Mouse (Mus musculus) adrenal gland, postnatal 10 days (tissue): ENCODE measurements around the gene Ctla4. TPM values are rescaled to one million over a fixed set of nuclear protein-coding genes. Genes with fewer than 3 reads are reported as not detected.

Experiments
- DNase-seq: peaks from one replicate; pipeline ENCODE4 v3.0.0; 2021; ENCODE audit warnings: mixed read lengths
- total RNA-seq, 2 experiments: library from RNA; stranded (reverse); gene quantifications; 2 replicates each; pipeline ENCODE4 v1.2.3; 2021

Gene Ctla4
- total RNA-seq, 2 experiments from 2014 or later = 0.54 to 0.55 TPM

GRCm38 (mm10) chr1:60920493-60921355, 33.9 kb downstream of the Ctla4 start:
- peak; percentile 13 for DNase-seq

GRCm38 (mm10) chr1:60929036-60929435, 42.2 kb downstream of the Ctla4 start:
- DNase-seq = no peak

GRCm38 (mm10) chr1:60930397-60930796, 43.6 kb downstream of the Ctla4 start:
- DNase-seq = no peak

GRCm38 (mm10) chr1:60935968-60936581, 49.3 kb downstream of the Ctla4 start:
- no peak for DNase-seq

GRCm38 (mm10) chr1:60936963-60937711, 50.3 kb downstream of the Ctla4 start:
- DNase-seq = no peak

- no peak for DNase-seq
These were observed 51.5 kb downstream of the Ctla4 start for GRCm38 (mm10) chr1:60938256-60938655.

GRCm38 (mm10) chr1:60938974-60939373, 52.2 kb downstream of the Ctla4 start:
- no peak for DNase-seq

- DNase-seq = no peak
These were observed 53.2 kb downstream of the Ctla4 start for GRCm38 (mm10) chr1:60940023-60940422.

GRCm38 (mm10) chr1:60940620-60941019, 53.8 kb downstream of the Ctla4 start:
- no peak for DNase-seq

- no peak for DNase-seq
These were observed 54.6 kb downstream of the Ctla4 start for GRCm38 (mm10) chr1:60941056-60942048.

- DNase-seq = no peak
These were observed 56.1 kb downstream of the Ctla4 start for GRCm38 (mm10) chr1:60942921-60943320.

GRCm38 (mm10) chr1:60945633-60946401, 59.0 kb downstream of the Ctla4 start:
- no peak for DNase-seq

- no peak for DNase-seq
These were observed 61.3 kb downstream of the Ctla4 start for GRCm38 (mm10) chr1:60948112-60948511.

- DNase-seq = no peak
These were observed 66.2 kb downstream of the Ctla4 start for GRCm38 (mm10) chr1:60952958-60953357.

GRCm38 (mm10) chr1:60953686-60954085, 66.9 kb downstream of the Ctla4 start:
- DNase-seq = no peak

GRCm38 (mm10) chr1:60954759-60955158, 68.0 kb downstream of the Ctla4 start:
- peak; percentile 21 for DNase-seq

- DNase-seq = no peak
These were observed 68.4 kb downstream of the Ctla4 start for GRCm38 (mm10) chr1:60955186-60955585.

GRCm38 (mm10) chr1:60956196-60956595, 69.4 kb downstream of the Ctla4 start:
- DNase-seq = no peak

GRCm38 (mm10) chr1:60958287-60958686, 71.5 kb downstream of the Ctla4 start:
- DNase-seq = no peak

GRCm38 (mm10) chr1:60959246-60959645, 72.4 kb downstream of the Ctla4 start:
- DNase-seq = no peak

- peak; percentile 27 for DNase-seq
These were observed 73.7 kb downstream of the Ctla4 start for GRCm38 (mm10) chr1:60960451-60960850.
